In the genomic region with DNA sequence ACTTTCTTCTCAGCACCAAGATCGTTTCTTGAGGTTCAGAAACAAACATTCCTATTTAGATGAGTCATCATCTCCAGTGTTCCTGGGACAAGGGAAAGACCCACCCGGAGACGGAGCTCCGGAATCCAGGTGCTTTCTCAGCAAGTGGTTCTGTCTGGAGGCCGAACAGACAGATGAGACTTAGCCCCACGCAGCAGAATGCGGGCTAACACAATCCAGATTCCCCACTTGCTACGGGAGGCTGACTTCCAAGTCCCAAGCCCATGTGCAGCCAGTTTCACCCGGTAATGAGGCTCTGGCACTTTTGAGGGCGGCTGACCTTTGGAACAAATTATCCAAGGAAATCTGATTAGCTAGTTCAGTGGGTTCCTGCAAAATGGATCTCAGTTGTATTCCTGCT, we compare ENCODE assay signal across 11 mouse cellular contexts.
DNase-seq lines count a peak whose midpoint lies in the region; ATAC-seq and TF ChIP-seq lines count a peak whose summit lies in the region.
"Had no signal": no experiment of that assay in that cellular context is flagged by ENCODE, and none has a peak within 500 bp of the region (broad histone marks: within the 10 kb centered on the region; RNA-seq: fewer than 3 reads in every experiment).

No protein-coding gene starts in this region.

- no peak for TF ChIP-seq CTCF in Patski (IDR thresholded peaks at IDR 0.05)

- peak; percentile 79 for ATAC-seq in Patski
- ATAC-seq: forebrain, embryonic 13.5 days had no signal

- POLR2A ChIA-PET in Patski (lab: Charles Lee), result no interaction called here

- peak; percentile 44 for DNase-seq in embryo, embryonic 10 days (ENCODE audit: low spot score)
- no peak for DNase-seq in embryo, embryonic 9.5 days (ENCODE audit: extremely low spot score)
- peak; percentile 54 for DNase-seq in Patski (ENCODE audit: low read depth, low spot score)
- DNase-seq in forelimb bud, embryonic 11.5 days (ENCODE audit: low read depth, low spot score), result peak; percentile 78
- DNase-seq in kidney, postnatal 36 days, result peak; percentile 27 to 39
- DNase-seq in natural killer cell, adult 2 months (ENCODE audit: low spot score in 2 of 2), result no peak
- no peak for DNase-seq in right cerebral cortex, adult 18-20 months
- DNase-seq in thymus, postnatal 36 days, result no peak
- DNase-seq: cerebellum, adult 9-11 months; liver, embryonic 13.5 days had no signal

- in situ Hi-C loops in Patski (cut with MboI; ENCODE audit: low pct_unique_long_range_greater_than_20kb), result no loop called here

- H3K27me3 ChIP-seq in Patski, result no peaks in the 10 kb centered on the region
- H3K27me3 ChIP-seq: forebrain, embryonic 13.5 days; liver, embryonic 13.5 days had no signal

- CTCF ChIA-PET in Patski (lab: Charles Lee), result interaction anchor here (0.9 kb wide), 1 partner anchor 9 kb away, joined by 3 read pairs; no protein-coding TSS in a partner anchor

Comparison
In these comparisons a context has a peak if more than half of its experiments do, and no peak if none do; other contexts are left out.
1. DNase-seq: peak in embryo, embryonic 10 days (single experiment), Patski (single experiment), forelimb bud, embryonic 11.5 days (single experiment) and kidney, postnatal 36 days (2 of 2); none in embryo, embryonic 9.5 days (single experiment), natural killer cell, adult 2 months (0 of 2), right cerebral cortex, adult 18-20 months (single experiment) and thymus, postnatal 36 days (0 of 2).